Mouse (Mus musculus) megakaryocyte, embryonic 14.5 days (primary cell): Measurements from ENCODE around the gene Bora.

Source experiments
- FLI1 ChIP-seq: IDR thresholded peaks from 2 replicates; pipeline ENCODE4 v1.6.1; 2012; ENCODE audit warnings: low read length, inconsistent platforms, mixed read lengths
- GATA1 ChIP-seq: IDR thresholded peaks from 3 replicates; pipeline ENCODE4 v1.6.1; 2012; ENCODE audit warnings: mixed read lengths, low read length, inconsistent platforms, borderline replicate concordance

GRCm38 (mm10) chr14:99045378-99046030 is 518 bp upstream of the Bora start:
- no peak for TF ChIP-seq GATA1
- no peak for TF ChIP-seq FLI1
